Mouse (Mus musculus) heart, adult 2 months (tissue): ENCODE results near the gene Xcr1. TPM values are rescaled to one million over a fixed set of nuclear protein-coding genes. Genes with fewer than 3 reads are reported as not detected.
A peak's percentile ranks its signal among the peaks of the same experiment; 100 is the strongest.

Experiments
- DNase-seq, 2 experiments: peaks; one replicate each; pipeline ENCODE4 v3.0.0; 2021
- H3K27ac ChIP-seq: fragments of 200-600 bp; 2 replicates; pipeline ENCODE4 v1.8.1; 2022
- H3K27me3 ChIP-seq: fragments of 200-500 bp; 2 replicates; pipeline ENCODE4 v1.6.1; 2012; ENCODE audit warnings: mild to moderate bottlenecking, low read length, inconsistent platforms, mixed read lengths; ENCODE audit not compliant: control insufficient read depth, insufficient read depth
- H3K36me3 ChIP-seq: fragments of 200-500 bp; 2 replicates; pipeline ENCODE4 v1.6.1; 2012; ENCODE audit warnings: low read length, inconsistent platforms; ENCODE audit not compliant: control insufficient read depth, insufficient read depth
- H3K4me1 ChIP-seq: fragments of 200-500 bp; 2 replicates; pipeline ENCODE4 v1.6.1; 2011; ENCODE audit warnings: low read length; ENCODE audit not compliant: control insufficient read depth, insufficient read depth
- H3K4me3 ChIP-seq: fragments of 200-600 bp; 2 replicates; pipeline ENCODE4 v1.8.1; 2022
- H3K79me2 ChIP-seq: fragments of 200-500 bp; replicated peaks from 2 replicates; pipeline ENCODE4 v1.6.1; 2012; ENCODE audit warnings: mild to moderate bottlenecking, inconsistent platforms, low read length, moderate library complexity, mixed read lengths; ENCODE audit not compliant: control insufficient read depth, insufficient read depth
- H3K9ac ChIP-seq: fragments of 200-500 bp; 2 replicates; pipeline ENCODE4 v1.6.1; 2012; ENCODE audit warnings: low read depth, mild to moderate bottlenecking, control low read depth, inconsistent platforms, low read length, mixed read lengths
- CTCF ChIP-seq: fragments of 200-600 bp; IDR thresholded peaks from 2 replicates; pipeline ENCODE4 v1.8.1; 2022; ENCODE audit warnings: antibody characterized with exemption, mild to moderate bottlenecking, moderate library complexity
- EP300 ChIP-seq: fragments of 200-500 bp; IDR thresholded peaks from 2 replicates; pipeline ENCODE4 v1.6.1; 2011; ENCODE audit warnings: low read depth, low read length, control low read depth; ENCODE audit not compliant: insufficient read depth
- POLR2A ChIP-seq: fragments of 200-500 bp; IDR thresholded peaks from 2 replicates; pipeline ENCODE4 v1.6.1; 2011; ENCODE audit warnings: mild to moderate bottlenecking, low read depth, low read length, control low read depth; ENCODE audit not compliant: insufficient read depth
- WGBS: fragments of 180-500 bp; shearing (Covaris S2); methylation state at CpG from one replicate; pipeline ENCODE4 v1.1.7; 2018; 5-methylcytosine and 5-hydroxymethylcytosine counted together
- intact Hi-C: fragments of 180-260 bp; cut with DNase I; formaldehyde crosslinking; loops from one replicate; pipeline ENCODE4 v1.15.1; 2025
- polyA plus RNA-seq: library from polyadenylated mRNA; depleted of rRNA; stranded (reverse); fragments of >200 nt; gene quantifications from 2 replicates; pipeline ENCODE4 v1.2.3, GENCODE M21; 2012
- total RNA-seq, 2 experiments: library from RNA; stranded (reverse); gene quantifications; 2 replicates each; pipeline ENCODE4 v1.2.3; 2021

Xcr1 gene
- total and polyA plus RNA-seq, 3 experiments = 0.14 TPM; not detected in 2

GRCm38 (mm10) chr9:123826631-123827030, 35.2 kb downstream of the Xcr1 start:
- H3K27me3 ChIP-seq = no peaks in the 10 kb centered on the region
- H3K27ac ChIP-seq = no peak overlapping the region
- no peaks in the 10 kb centered on the region for H3K4me1 ChIP-seq
- TF ChIP-seq POLR2A (no peak), EP300 (no peak), CTCF (no peak)
- peaks cover 3% of the 10 kb centered on the region for H3K36me3 ChIP-seq
- 91% methylated on average over 3 of the region's 3 CpGs for WGBS
- intact Hi-C loops = no loop called here
- no peak overlapping the region for H3K4me3 ChIP-seq
- no peak overlapping the region for H3K9ac ChIP-seq
- no peaks in the 10 kb centered on the region for H3K79me2 ChIP-seq
- no peak for DNase-seq

- Histone ChIP-seq H3K27me3 (no peaks in the 10 kb centered on the region), H3K36me3 (peaks cover 47% of the 10 kb centered on the region), H3K4me3 (no peak overlapping the region), H3K79me2 (no peaks in the 10 kb centered on the region), H3K4me1 (peaks cover 7% of the 10 kb centered on the region), H3K9ac (no peak overlapping the region), H3K27ac (no peak overlapping the region)
- TF ChIP-seq EP300 = no peak
- no peak for TF ChIP-seq POLR2A
- TF ChIP-seq CTCF = no peak
- WGBS = 81% methylated on average over 2 of the region's 2 CpGs
- intact Hi-C loops = no loop called here
- no peak for DNase-seq
Observed at GRCm38 (mm10) chr9:123818601-123819000, 43.2 kb downstream of the Xcr1 start.

GRCm38 (mm10) chr9:123815996-123816395, 45.8 kb downstream of the Xcr1 start:
- no peak for TF ChIP-seq POLR2A
- TF ChIP-seq CTCF = no peak
- TF ChIP-seq EP300 = no peak
- Histone ChIP-seq H3K36me3 (peaks cover 50% of the 10 kb centered on the region), H3K4me1 (peaks cover 7% of the 10 kb centered on the region), H3K27ac (no peak overlapping the region), H3K9ac (no peak overlapping the region), H3K79me2 (no peaks in the 10 kb centered on the region), H3K4me3 (no peak overlapping the region), H3K27me3 (no peaks in the 10 kb centered on the region)
- WGBS = 66% methylated on average over 1 of the region's 1 CpGs
- DNase-seq = no peak
- intact Hi-C loops = no loop called here

GRCm38 (mm10) chr9:123815444-123815843, 46.4 kb downstream of the Xcr1 start:
- Histone ChIP-seq H3K27me3 (no peaks in the 10 kb centered on the region), H3K4me3 (no peak overlapping the region), H3K4me1 (peaks cover 7% of the 10 kb centered on the region), H3K79me2 (no peaks in the 10 kb centered on the region), H3K27ac (peak overlapping the region; percentile 4; the same call in 1 of the 2 replicates), H3K9ac (no peak overlapping the region), H3K36me3 (peaks cover 54% of the 10 kb centered on the region)
- 53% methylated on average over 3 of the region's 3 CpGs for WGBS
- no peak for TF ChIP-seq CTCF
- TF ChIP-seq POLR2A = no peak
- TF ChIP-seq EP300 = no peak
- intact Hi-C loops = no loop called here
- no peak for DNase-seq

GRCm38 (mm10) chr9:123814821-123815220, 47.0 kb downstream of the Xcr1 start:
- Histone ChIP-seq H3K27me3 (no peaks in the 10 kb centered on the region), H3K4me3 (no peak overlapping the region), H3K9ac (no peak overlapping the region), H3K4me1 (peaks cover 7% of the 10 kb centered on the region), H3K79me2 (no peaks in the 10 kb centered on the region), H3K36me3 (peaks cover 52% of the 10 kb centered on the region), H3K27ac (no peak overlapping the region; the same call in 1 of the 2 replicates)
- DNase-seq = peak in 1 of 2 experiments; percentile 48
- no peak for TF ChIP-seq POLR2A
- no peak for TF ChIP-seq EP300
- 48% methylated on average over 4 of the region's 4 CpGs for WGBS
- intact Hi-C loops = no loop called here

- no peak for TF ChIP-seq EP300
- no peak for TF ChIP-seq CTCF
- TF ChIP-seq POLR2A = no peak
- H3K79me2 ChIP-seq = no peaks in the 10 kb centered on the region
- DNase-seq = no peak
- intact Hi-C loops = no loop called here
- WGBS = 26% methylated on average over 2 of the region's 2 CpGs
- peaks cover 52% of the 10 kb centered on the region for H3K36me3 ChIP-seq
- peaks cover 7% of the 10 kb centered on the region for H3K4me1 ChIP-seq
- no peaks in the 10 kb centered on the region for H3K27me3 ChIP-seq
- H3K27ac ChIP-seq = peak overlapping the region; percentile 43; the same call in 1 of the 2 replicates
- H3K4me3 ChIP-seq = no peak overlapping the region
- H3K9ac ChIP-seq = no peak overlapping the region
Observed at GRCm38 (mm10) chr9:123814326-123814725, 47.5 kb downstream of the Xcr1 start.
